Mouse (Mus musculus): ENCODE data around the gene Cadps. TPM values are rescaled to one million over a fixed set of nuclear protein-coding genes. Genes with fewer than 3 reads are reported as not detected.

Gene Cadps
- polyA plus RNA-seq, 1 experiment = 6.0 TPM

GRCm38 (mm10) chr14:12450807-12451206 is 372.1 kb downstream of the Cadps start:
- H3K27ac ChIP-seq (ENCODE audit: control insufficient read depth, insufficient read depth, low read length) = no peak overlapping the region
- H3K4me3 ChIP-seq (ENCODE audit: control insufficient read depth, insufficient read depth, low read length) = no peak overlapping the region
- no peaks in the 10 kb centered on the region for H3K4me1 ChIP-seq (replicated peaks; ENCODE audit: control insufficient read depth, insufficient read depth, low read length)
- H3K27me3 ChIP-seq (ENCODE audit: control insufficient read depth, insufficient read depth, low read length) = no peaks in the 10 kb centered on the region
- no peak for DNase-seq
- H3K36me3 ChIP-seq (ENCODE audit: control insufficient read depth, insufficient read depth, low read length) = no peaks in the 10 kb centered on the region
- WGBS = 72% methylated on average over 3 of the region's 3 CpGs
- TF ChIP-seq CTCF (IDR thresholded peaks at IDR 0.05; ENCODE audit: borderline replicate concordance, control insufficient read depth, extremely low read depth, insufficient read depth, low read length, poor library complexity) (no peak), POLR2A (IDR thresholded peaks at IDR 0.05; ENCODE audit: control insufficient read depth, extremely low read depth, insufficient read depth, low read length, poor library complexity) (no peak)

- WGBS = 92% methylated on average over 6 of the region's 6 CpGs
- Histone ChIP-seq H3K4me1 (replicated peaks; ENCODE audit: control insufficient read depth, insufficient read depth, low read length) (no peaks in the 10 kb centered on the region), H3K36me3 (ENCODE audit: control insufficient read depth, insufficient read depth, low read length) (no peaks in the 10 kb centered on the region), H3K4me3 (ENCODE audit: control insufficient read depth, insufficient read depth, low read length) (no peak overlapping the region), H3K27ac (ENCODE audit: control insufficient read depth, insufficient read depth, low read length) (no peak overlapping the region), H3K27me3 (ENCODE audit: control insufficient read depth, insufficient read depth, low read length) (no peaks in the 10 kb centered on the region)
- DNase-seq = no peak
- no peak for TF ChIP-seq CTCF (IDR thresholded peaks at IDR 0.05; ENCODE audit: borderline replicate concordance, control insufficient read depth, extremely low read depth, insufficient read depth, low read length, poor library complexity)
- TF ChIP-seq POLR2A (IDR thresholded peaks at IDR 0.05; ENCODE audit: control insufficient read depth, extremely low read depth, insufficient read depth, low read length, poor library complexity) = no peak
These were observed 374.0 kb downstream of the Cadps start for GRCm38 (mm10) chr14:12448883-12449282.

GRCm38 (mm10) chr14:12441019-12441418 is 381.9 kb downstream of the Cadps start:
- DNase-seq = no peak
- TF ChIP-seq CTCF (IDR thresholded peaks at IDR 0.05; ENCODE audit: borderline replicate concordance, control insufficient read depth, extremely low read depth, insufficient read depth, low read length, poor library complexity) (no peak), POLR2A (IDR thresholded peaks at IDR 0.05; ENCODE audit: control insufficient read depth, extremely low read depth, insufficient read depth, low read length, poor library complexity) (no peak)
- WGBS = 83% methylated on average over 2 of the region's 2 CpGs

GRCm38 (mm10) chr14:12437976-12438375 is 384.9 kb downstream of the Cadps start:
- Histone ChIP-seq H3K4me1 (replicated peaks; ENCODE audit: control insufficient read depth, insufficient read depth, low read length) (no peaks in the 10 kb centered on the region), H3K27me3 (ENCODE audit: control insufficient read depth, insufficient read depth, low read length) (no peaks in the 10 kb centered on the region), H3K27ac (ENCODE audit: control insufficient read depth, insufficient read depth, low read length) (no peak overlapping the region), H3K36me3 (ENCODE audit: control insufficient read depth, insufficient read depth, low read length) (no peaks in the 10 kb centered on the region), H3K4me3 (ENCODE audit: control insufficient read depth, insufficient read depth, low read length) (no peak overlapping the region)
- TF ChIP-seq CTCF (IDR thresholded peaks at IDR 0.05; ENCODE audit: borderline replicate concordance, control insufficient read depth, extremely low read depth, insufficient read depth, low read length, poor library complexity) (no peak), POLR2A (IDR thresholded peaks at IDR 0.05; ENCODE audit: control insufficient read depth, extremely low read depth, insufficient read depth, low read length, poor library complexity) (no peak)
- WGBS = 93% methylated on average over 4 of the region's 4 CpGs
- DNase-seq = no peak

More at GRCm38 (mm10) chr14:12441019-12441418, 381.9 kb downstream of the Cadps start:
- H3K27me3 ChIP-seq (ENCODE audit: control insufficient read depth, insufficient read depth, low read length) = no peaks in the 10 kb centered on the region
- no peak overlapping the region for H3K27ac ChIP-seq (ENCODE audit: control insufficient read depth, insufficient read depth, low read length)
- H3K4me1 ChIP-seq (replicated peaks; ENCODE audit: control insufficient read depth, insufficient read depth, low read length) = no peaks in the 10 kb centered on the region
- no peak overlapping the region for H3K4me3 ChIP-seq (ENCODE audit: control insufficient read depth, insufficient read depth, low read length)
- H3K36me3 ChIP-seq (ENCODE audit: control insufficient read depth, insufficient read depth, low read length) = no peaks in the 10 kb centered on the region

GRCm38 (mm10) chr14:12437422-12437821 is 385.5 kb downstream of the Cadps start:
- 87% methylated on average over 7 of the region's 7 CpGs for WGBS
- TF ChIP-seq CTCF (IDR thresholded peaks at IDR 0.05; ENCODE audit: borderline replicate concordance, control insufficient read depth, extremely low read depth, insufficient read depth, low read length, poor library complexity) = no peak
- no peak for TF ChIP-seq POLR2A (IDR thresholded peaks at IDR 0.05; ENCODE audit: control insufficient read depth, extremely low read depth, insufficient read depth, low read length, poor library complexity)
- no peak overlapping the region for H3K27ac ChIP-seq (ENCODE audit: control insufficient read depth, insufficient read depth, low read length)
- H3K4me1 ChIP-seq (replicated peaks; ENCODE audit: control insufficient read depth, insufficient read depth, low read length) = no peaks in the 10 kb centered on the region
- H3K27me3 ChIP-seq (ENCODE audit: control insufficient read depth, insufficient read depth, low read length) = no peaks in the 10 kb centered on the region
- H3K36me3 ChIP-seq (ENCODE audit: control insufficient read depth, insufficient read depth, low read length) = no peaks in the 10 kb centered on the region
- no peak for DNase-seq
- no peak overlapping the region for H3K4me3 ChIP-seq (ENCODE audit: control insufficient read depth, insufficient read depth, low read length)

GRCm38 (mm10) chr14:12436903-12437368 is 385.9 kb downstream of the Cadps start:
- no peaks in the 10 kb centered on the region for H3K4me1 ChIP-seq (replicated peaks; ENCODE audit: control insufficient read depth, insufficient read depth, low read length)
- no peaks in the 10 kb centered on the region for H3K27me3 ChIP-seq (ENCODE audit: control insufficient read depth, insufficient read depth, low read length)
- TF ChIP-seq CTCF (IDR thresholded peaks at IDR 0.05; ENCODE audit: borderline replicate concordance, control insufficient read depth, extremely low read depth, insufficient read depth, low read length, poor library complexity) (no peak), POLR2A (IDR thresholded peaks at IDR 0.05; ENCODE audit: control insufficient read depth, extremely low read depth, insufficient read depth, low read length, poor library complexity) (no peak)
- WGBS = 74% methylated on average over 14 of the region's 14 CpGs
- H3K4me3 ChIP-seq (ENCODE audit: control insufficient read depth, insufficient read depth, low read length) = no peak overlapping the region
- no peak overlapping the region for H3K27ac ChIP-seq (ENCODE audit: control insufficient read depth, insufficient read depth, low read length)
- no peaks in the 10 kb centered on the region for H3K36me3 ChIP-seq (ENCODE audit: control insufficient read depth, insufficient read depth, low read length)
- no peak for DNase-seq
